Mouse (Mus musculus) erythroblast, adult 5-6 weeks (primary cell): ENCODE data around the gene Tmem52. TPM values are rescaled to one million over a fixed set of nuclear protein-coding genes. Genes with fewer than 3 reads are reported as not detected.
"Not testable (repeated sequence)": the region's sequence is repeated elsewhere in the genome, so short reads cannot be mapped to it uniquely, and the experiment has no call there.

Experiments used
- ATAC-seq: replicated peaks from 2 replicates; pipeline ENCODE4 v1.8.0; 2016; ENCODE audit warnings: moderate number of reproducible peaks, mild to moderate bottlenecking, moderate TSS enrichment, inconsistent platforms; ENCODE audit not compliant: poor library complexity, low FRiP score, severe bottlenecking
- total RNA-seq, 2 experiments: library from RNA; stranded (forward) in 1 of 2; stranded (reverse) in 1 of 2; fragments of 150-400 nt in 1 of 2; fragments of 200-764, 138-1000 nt in 1 of 2; gene quantifications; 2 replicates each; pipeline versions ENCODE4 v1.2.3 to v1.2.4; 2015 to 2017; ENCODE audit warnings: low replicate concordance in 2 of 2

Tmem52 gene
- total RNA-seq, 2 experiments from 2014 or later: not detected

DNA sequence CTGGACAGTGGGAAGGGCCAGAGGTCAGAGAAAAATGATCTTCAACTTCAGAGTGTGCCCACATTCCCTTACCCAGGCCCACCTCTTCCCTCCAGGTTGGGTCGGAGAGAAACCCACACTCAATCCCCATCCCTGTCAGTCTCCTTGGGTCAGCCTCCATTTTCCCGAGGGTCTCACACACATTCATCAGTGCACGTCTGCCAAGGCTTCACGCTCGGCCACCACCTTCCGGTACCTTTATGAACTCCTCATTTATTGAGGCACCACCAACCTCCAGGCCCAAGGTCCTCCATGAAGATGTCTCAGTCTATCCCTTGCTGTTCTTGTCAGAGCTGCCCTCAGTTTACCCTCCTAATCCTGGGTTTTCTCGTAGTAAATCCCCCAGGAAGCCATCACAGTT, 2.1 kb downstream of the Tmem52 start:
- no peak for ATAC-seq

DNA sequence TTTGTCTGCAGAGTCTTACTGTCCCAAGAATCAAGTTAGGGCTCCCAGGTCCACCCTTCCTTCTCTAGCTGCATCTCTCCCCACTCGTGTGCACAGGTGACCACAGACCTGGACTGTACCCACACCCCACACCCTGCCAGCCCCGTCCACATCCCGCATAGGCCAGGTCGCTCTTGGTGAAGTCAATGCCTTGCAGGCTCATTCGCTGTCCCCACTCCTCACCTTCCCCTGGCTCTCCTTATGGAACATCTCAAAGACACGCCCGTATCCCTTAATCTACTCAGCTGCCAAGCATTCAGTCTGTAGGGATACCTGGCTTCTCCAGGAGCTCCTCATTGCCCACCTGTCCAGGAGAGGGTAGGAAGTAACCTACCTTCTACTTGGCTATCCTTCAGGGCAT, 2.5 kb downstream of the Tmem52 start:
- ATAC-seq: no peak

DNA sequence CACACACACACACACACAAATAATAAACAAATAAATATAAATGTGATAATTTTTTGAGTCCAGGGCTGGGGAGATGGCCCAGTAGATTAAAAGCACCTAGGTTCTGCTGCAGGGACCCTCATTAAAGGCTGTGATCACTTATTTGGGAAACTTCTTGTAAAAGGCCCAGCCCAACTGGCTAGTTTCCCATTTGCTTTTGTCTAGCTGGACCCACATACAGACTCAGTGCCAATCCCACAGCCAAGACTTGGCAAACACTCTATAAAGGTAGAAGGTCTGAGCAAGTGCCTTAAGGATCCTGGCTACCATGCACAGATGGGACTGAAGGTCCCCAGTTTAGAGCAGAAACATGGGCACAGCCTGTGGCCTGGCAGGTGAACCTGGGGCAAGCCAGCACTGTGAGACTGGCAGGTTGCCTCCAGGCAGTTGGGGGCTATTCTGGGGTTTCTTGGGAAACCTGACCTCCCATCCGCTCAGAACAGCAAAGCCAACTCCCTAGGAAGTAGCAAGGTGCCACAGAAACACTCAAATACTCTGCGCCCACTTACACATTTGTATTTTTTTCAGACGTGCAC, 3.9 kb downstream of the Tmem52 start:
- ATAC-seq: no peak

DNA sequence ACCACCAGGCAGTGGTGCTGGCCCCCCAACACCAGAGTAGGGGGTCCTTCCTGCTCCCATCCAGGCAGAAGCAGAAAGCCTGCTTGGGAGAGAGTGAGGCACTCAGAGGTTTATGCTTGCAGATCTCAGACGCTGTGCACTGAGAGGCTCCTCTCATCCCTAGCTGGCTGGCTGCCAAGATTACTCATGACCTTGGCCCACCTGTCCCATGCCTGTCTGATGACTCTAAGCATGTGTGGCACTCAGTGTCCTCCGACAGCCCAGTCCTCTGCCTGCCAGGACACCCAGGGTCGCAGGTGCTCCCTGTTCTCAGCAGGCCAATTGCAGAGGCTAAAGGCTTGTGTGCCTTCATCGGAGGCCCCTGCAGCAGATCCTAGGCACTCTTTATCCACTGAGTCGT, 4.4 kb downstream of the Tmem52 start:
- no peak for ATAC-seq

DNA sequence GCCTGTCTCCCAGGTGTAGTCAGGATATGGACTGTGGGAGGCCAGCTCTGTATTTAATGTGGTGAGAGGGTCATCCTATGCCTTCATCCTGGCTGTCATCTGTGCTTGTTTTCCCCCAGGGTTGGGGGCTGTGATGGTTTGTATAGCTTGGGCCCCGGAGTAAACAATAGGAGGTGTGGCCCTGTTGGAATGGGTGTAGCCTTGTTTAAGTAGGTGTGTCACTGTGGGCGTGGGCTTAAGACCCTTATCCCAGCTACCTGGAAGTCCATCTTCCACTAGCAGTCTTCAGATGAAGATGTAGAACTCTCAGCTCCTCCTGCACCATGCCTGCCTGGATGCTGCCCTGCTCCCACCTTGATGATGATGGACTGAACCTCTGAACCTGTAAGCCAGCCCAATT, 4.9 kb downstream of the Tmem52 start:
- ATAC-seq: not testable (repeated sequence)

DNA sequence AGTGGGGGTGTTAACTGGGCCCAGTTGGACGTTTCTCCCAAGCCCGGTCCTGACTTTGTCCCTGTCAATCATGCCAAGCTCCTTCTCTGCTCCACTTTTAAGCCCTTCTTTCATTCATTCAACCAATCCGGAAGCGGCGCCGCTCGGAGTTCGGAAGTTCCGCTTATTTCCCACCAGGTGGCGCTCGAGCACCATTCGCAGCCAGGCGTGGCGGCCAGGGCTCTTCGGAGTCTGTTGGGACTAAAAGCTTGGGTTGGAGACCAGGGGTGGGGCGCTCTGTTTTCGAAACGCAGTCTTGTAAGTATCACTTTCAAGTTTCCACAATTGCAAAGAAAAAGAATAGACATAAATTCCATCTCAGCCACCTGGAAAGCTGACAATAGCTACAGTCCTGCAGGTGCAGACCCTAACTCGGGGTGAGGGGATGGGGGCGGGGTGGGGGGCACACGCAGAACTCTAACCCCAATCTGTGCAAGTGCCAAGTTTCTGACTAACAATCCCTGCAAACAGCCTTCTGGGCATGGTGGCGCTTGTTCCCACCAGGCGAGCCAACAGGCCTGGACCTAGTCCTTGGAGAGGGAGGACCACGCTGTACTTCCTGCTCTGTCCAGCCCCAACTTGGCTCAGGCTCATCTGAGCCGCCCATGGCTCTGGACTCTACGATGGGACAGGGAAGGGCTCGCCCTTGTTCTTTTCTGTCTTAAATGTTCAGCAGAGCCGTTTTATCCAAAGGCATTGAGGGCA, 12.6 kb downstream of the Tmem52 start:
- ATAC-seq: peak; percentile 82

DNA sequence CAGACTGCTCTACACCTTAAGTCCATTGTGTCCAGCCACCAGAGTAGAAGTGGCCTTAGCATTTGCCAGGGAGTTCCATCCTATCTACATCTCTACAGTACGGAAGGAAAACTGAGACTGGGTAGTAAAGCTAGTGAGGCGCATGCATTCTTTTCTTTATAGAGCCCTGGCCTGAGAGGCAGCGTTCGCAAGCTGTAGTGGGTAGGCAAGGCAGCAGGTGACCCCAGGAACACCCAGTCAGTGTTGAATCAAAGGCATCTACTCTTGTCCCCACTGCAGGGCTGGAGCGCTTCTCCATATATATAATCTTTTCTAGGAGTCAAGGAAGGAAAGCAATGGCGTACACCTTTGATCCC, 13.2 kb downstream of the Tmem52 start:
- no peak for ATAC-seq

DNA sequence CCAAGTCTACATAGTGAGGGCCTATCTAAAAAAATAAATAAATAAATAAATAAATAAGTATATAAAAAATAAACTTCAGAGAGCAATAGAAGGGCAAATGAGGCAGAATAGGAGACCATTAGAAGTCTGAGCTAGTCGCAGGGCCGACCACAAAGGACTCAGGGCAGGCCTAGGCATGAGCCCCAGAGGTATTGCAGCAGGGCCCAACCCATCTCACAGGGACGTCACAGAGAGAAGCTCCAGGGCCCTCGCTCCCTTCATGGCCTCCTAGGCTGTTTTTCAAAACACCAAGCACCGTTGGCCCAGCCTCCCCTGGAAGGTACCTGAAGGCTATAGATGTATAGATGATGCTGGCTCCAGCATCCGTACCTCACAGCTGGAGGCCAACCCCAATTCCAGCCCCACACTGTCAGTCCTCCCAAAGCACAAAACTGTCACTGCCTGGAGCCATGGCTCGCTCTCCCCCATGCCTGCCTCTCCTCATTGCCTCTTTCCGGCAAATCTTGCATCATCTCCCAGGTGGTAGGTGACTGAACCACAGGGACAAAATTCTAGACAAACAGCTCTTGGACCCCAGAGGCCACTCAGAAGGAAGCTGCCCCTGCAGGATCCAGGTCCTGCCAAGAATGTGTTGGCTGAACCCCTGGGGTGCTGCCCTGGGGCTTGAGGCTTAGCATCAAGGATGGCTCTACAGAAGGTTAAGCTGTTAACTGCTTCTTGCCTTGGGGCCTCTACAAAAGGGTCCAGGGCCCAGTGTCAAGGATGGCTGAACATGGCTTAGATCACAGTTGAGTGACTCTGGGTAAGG, 14.0 kb downstream of the Tmem52 start:
- no peak for ATAC-seq

DNA sequence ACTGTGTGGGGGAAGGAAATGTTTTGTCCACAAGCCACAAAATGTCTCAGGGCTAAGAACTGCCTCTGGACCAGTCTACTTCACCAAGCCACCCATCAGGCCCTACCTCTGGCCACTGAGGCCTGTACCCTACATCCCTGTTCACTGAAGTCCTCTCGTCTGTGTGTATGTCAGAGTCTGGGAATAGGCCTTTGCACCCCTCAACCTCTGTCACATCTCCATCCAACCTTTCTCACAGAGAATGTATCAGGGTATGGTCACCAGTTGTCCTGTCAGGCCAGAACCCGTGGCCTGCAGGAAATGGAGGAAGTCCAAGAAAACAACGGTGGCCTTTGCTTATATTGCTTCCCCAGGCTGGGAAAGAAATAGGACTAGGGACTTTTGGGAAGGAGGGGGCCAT, 16.6 kb downstream of the Tmem52 start:
- no peak for ATAC-seq

DNA sequence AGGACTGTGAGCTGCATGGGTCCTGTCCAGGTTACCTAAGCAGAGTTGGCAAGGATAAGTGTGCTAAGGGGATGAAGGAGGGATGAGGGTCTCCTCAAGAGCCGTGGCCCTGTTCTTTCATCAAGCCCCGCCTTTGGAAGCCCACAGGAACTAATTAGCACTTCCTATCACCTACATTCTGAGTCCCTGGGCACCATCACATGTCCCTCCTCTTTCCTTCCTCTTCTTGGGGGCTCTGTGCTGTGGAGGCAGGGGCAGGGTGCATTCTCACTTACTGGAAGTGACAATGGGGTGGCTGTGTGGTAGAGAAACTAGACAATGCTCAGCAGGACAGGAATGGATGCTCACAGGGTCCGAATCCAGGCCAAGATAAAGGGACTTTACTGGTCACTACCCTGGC, 18.8 kb downstream of the Tmem52 start:
- no peak for ATAC-seq

DNA sequence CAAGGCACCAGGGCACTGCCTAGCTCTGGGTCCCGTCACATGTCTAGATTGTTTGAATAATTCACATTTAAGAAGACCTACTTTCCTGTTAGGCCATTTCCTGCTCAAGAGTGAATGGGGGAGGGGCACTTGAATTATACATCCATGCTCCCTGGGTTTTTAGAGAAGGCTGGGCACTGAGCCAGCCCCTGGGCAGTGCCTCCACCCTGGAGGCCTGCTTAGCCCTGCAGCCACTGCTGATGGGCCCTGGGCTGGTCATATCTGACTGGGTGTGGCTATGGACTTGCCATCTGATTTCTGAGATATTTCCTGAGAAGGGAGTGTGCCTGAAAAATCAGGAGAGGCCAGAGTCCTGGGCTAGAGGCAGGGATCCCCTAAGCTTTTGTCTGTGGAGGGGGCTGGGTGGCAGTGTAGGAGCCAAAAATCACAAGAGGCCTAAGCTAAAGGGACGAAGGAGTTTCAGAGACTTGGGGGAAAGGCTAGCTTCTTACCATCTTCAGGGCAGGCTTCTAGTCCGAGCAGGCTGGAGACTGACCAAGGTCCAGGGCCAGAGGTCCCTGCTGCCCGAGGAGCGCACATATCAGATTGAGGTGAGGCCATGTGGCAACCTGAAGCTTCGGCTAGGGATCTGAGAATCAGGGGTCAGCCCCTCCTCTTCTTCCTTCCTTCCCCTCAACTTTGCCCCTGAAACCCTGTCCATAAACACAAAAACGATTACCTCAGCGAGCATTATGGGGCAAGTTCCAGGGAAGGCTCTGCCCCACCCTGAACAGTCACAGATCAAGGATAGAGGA, 19.5 kb downstream of the Tmem52 start:
- peak; percentile 42 for ATAC-seq

DNA sequence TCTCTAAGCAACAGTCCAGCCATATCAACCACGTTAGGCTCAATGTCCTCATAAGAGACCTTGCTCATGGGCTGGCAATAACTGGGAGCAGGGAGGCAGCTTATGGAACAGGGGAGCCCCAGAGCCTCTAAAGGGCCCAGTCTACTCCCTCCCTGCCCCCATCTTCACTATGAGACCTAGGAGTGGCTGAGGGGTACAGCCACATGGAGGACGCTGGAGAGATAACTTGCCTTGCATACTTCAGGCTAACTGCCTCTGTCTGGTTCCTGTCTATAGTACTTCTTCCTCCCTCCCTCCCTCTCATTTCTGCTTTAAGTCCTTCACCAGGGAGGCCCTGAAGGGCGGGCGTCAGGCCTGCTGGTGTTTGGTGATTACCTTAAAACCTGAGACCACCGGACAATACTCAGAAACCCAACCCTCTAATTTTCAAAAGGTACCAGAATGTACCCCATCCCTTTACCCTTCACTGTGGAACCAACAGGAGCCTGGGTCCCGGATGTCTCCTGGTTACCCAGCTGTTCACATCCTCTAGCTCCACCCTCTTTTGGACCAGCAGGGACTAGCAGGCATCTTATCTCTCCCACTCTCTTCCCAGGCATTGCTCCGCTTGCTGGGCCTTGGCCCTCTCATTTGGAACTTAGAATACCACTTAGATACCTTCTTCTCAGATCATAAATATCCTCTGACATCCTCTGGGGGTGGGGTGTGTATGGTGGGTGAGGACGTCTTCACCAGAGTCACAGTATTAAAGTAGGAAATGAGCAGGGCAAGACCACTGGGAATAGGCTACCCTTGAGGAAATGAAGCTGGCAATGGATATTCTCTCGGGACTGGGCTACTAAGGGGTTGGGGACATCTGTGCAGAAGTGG, 20.4 kb downstream of the Tmem52 start:
- no peak for ATAC-seq

DNA sequence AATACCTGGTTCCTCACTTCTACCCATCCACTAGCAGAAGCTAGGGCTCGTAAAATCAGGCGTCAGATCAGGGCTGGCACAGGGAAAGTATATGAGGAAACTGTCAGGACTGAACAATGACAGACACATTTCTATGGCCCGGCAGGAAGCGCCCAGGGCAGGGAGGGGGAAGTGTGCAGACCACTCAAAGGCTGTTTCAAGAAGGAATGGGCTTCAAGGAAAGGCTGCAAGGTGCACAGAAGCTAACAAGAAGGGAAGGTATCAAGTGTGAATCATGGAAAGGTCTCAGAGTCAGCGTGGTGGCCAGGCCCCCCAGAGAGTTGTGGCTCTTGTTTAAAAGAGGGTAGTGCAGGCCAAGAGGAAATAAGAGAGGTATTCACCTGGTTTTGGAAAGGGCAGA, 21.5 kb downstream of the Tmem52 start:
- ATAC-seq: no peak

DNA sequence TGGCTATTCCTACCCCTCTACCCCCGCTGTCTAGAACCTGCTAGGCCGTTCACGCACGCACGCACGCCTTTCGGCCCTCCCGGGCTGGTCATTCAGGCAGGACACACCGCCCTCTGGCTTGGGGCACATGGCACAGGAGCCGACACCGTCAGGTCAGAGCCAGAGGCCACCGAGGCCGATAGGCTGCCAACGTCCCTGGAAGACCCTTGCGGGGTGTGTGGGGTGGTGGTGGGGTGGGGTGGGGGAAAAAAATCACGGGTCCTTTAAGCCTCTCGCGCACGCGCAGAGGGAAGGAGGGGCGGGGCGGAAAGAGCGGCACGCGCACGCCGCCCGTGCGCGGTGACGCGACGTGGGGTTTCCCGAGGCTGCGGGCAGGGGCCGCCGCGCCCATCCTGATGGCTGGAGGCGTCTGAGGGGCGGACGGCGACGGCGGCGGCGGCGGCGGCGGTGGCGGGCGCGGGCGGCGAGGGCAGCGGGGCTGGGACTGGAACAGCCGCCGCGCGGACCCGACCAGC, 22.1 kb downstream of the Tmem52 start, which contains the start of gene Gnb1:
Gnb1 (plus strand) TSS at position 372 of the 515 bp plus-strand sequence.
- ATAC-seq: peak; percentile 59; the same call in 1 of the 2 replicates

DNA sequence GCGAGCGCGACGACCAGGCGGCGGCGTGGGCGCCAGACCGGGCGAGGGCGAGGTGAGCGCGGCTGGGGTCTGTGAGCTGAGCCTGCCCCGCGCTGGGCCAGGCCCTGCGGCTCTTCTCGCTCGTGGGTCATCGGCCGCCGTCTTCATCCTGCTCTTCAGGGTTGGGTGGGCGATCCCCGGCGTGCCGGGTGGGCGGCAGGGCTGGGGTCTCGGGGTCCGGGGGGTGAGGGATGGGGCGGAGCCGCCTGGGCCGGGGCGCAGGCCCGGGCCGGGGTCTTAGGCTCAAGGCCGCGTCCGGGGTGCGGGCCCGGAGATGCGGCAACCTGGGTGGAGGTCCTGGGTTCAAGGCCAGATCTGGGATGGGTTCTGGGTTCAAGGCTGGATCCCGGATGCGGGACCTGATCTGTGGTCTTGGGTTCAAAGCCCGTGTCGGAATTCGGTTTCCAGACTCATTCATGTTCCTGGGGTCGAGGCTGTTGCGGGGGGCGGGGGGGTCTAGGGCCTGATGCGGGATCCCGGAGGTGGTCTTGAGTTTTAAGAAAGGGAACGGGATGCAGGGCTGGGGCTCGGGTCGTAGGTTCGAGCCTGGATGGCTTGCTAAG, 22.7 kb downstream of the Tmem52 start:
- ATAC-seq: no peak

DNA sequence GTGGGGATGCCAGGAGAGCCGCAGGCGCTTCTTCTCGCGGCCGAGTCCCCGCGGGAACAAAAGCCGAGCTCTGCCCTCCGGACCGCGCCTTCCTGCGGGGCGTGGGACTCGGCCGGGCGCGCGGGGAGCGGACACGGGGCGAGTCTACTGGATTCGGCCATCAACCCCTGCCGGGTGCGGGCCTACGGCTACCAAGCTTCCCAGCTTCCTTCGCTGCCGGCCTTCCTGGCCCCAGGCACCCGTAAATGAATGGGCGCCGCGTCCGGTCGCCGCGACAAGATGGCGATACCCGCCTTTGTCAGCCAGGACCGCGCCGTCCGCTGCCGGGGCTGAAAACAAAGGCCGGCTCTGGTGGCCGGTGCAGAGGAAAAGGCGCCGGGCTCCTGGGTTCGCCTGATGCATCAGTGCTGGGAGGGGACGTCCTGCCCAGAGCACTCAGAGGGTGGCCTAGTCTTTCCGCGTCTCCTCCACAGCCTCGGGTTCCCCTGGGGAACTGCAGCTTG, 23.3 kb downstream of the Tmem52 start:
- ATAC-seq: peak; percentile 49

DNA sequence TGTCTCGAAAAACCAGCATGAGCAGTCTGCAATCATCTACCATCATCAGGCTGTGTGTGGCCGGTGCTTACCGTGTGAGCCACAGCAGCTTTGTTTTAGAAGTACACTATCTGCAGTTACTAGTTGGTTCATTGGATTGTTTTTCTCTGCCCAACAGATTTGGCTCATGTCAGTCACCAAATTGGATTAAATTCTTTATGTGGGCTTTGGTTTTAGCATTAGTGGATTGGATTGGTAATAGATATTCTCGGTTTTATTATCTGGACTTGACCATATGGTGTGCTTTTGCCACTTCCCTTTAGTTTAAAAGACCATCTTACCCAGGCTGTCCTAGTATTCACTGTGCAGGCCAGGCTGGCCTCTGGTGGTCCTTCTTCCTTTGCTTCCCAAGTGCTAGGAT, 26.0 kb downstream of the Tmem52 start:
- no peak for ATAC-seq

DNA sequence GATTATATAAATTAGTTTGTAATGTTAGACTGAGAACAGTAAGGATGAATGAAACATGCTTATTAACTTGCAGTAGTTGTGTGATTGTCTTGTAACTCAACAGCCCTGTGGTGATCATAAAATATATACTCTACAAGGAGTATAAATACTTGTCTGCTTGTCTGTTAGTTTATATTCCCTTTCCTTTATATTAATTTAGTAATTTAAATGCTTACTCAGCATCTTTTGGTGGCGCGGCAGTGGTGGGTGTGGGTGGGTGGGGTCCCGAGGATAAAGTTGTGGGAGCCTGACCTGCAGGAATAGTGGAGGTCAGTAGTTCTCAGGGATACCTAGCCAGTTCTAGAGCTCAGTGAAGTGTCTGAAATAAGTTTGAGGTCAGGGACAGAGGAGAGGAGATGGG, 29.0 kb downstream of the Tmem52 start:
- ATAC-seq: no peak
